Mouse (Mus musculus) lung, postnatal 0 days (tissue): ENCODE measurements around the gene Sipa1l1.

Source experiments
- CTCF ChIP-seq: IDR thresholded peaks from 2 replicates; pipeline ENCODE4 v1.5.1; 2016; ENCODE audit warnings: antibody characterized with exemption, mild to moderate bottlenecking
- EP300 ChIP-seq: IDR thresholded peaks from 2 replicates; pipeline ENCODE4 v1.6.1; 2016; ENCODE audit warnings: antibody characterized with exemption, mild to moderate bottlenecking, control low read depth

DNA sequence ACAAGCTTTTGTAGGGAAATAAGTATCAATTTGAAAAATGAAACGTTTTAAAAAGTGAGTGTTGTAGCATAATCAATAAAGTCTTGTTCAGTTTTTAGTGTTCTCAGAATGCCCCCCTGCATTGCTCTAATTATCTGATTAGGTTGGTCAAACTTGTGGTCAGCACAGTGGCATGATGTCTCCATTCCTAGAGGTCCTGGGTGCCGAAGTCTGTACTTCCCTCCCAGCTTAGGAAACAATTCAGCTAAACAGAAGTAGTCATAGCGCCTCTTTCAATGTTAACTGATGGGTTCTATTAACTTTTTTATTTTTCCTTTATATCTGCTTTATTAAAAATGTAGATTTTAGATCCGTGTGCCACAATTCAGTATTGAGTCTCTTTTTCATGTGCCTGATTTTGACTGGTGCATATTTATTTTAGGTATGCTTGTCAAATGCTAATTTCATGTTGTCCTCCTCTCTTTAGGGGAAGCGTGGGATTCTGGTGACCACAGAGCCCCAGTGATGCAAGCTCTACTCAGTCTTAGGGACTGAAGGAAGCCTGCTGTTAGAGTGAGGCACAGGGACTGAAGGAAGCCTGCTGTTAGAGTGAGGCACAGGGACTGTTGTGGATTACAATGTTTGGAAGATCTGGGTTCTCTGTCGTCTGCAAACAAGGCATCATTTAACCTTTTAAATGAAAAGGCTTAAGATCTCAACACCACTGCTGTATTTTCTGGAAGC is 171.2 kb downstream of the Sipa1l1 start:
- TF ChIP-seq CTCF = no peak
- no peak for TF ChIP-seq EP300
